Mouse (Mus musculus): Measurements from ENCODE around the gene Galns.
A peak's percentile ranks its signal among the peaks of the same experiment; 100 is the strongest.

Galns gene

DNA sequence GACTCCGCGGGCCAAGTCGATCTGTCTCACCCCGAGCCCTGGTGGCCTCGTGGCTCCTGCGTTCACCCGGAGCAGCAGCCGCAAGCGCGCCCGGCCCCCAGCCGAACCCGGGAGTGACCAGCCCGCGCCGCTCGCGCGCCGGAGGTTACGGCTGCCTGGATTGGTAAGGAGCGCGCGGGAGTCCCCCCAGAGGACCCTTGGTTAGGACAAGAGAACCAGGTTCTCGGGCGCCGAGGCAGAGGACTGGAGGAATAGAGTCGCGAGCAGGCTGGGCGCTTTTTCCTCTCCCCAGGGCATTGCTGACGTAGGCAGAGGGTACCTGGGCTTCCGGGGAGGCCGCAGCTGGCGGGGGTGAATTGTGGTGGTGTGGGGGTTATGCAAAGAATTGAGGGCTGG is 43.2 kb downstream of the Galns start:
- peak; percentile 74 for DNase-seq (ENCODE audit: low read depth, low spot score)

DNA sequence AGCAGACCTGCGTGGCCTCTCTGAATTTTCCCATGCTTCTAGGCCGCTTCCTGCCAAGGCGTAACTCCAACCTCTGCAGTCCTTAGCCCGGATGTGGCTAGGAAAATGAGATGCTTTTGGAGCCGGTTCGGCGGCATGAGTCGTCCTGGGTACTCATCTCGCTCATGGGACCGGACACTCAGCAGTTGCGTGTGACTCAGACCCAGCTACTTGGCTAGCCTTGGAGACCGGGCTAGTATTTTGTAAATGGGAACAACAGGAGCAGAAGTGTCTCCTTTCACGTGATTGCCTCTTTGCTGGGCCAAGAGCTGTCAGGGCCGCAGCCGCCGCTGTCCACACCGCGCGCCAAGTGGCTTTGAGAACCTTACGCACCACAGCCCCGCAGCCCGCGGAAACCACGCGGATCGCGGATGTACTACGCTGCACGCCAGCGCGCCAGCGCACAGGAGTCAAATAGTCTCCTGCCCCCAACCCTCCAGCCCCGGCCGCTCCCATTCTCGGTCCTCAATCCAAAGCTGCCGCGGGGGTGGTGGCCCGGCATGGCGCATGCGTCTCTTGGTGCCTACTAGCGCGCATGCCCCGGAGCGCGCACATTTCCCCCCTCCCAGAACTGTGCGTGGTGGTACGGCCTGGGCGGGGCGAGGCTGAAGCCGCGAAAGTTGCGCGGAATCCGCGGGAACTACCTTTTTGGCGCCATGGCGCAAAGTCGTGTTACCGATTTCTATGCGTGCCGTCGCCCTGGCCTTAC is 43.7 kb downstream of the Galns start, which contains the start of gene Cdt1:
Gene Cdt1 (plus strand): TSS at position 655 of the 748 bp plus-strand sequence.
- peak; percentile 97 for DNase-seq (ENCODE audit: low read depth, low spot score)

DNA sequence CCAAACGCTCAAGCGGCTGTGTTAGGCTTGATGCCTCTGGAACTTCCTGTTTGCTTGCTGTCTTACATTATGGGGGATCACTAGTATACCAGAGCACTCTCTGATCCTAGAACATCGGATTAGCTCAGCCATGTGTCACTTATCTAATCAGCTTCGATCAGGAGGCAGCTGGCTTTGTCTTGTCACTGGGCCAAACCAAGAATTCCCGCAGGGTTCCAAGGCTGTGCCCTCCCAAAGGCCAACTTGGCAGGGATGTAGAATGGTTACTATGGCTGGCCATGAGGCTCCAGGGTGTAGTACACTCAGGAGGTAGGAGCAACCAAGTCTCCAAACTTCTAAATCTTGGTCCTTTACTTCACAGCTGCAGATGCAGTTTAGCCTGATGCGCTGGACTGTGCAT is 44.5 kb downstream of the Galns start:
- no peak for DNase-seq (ENCODE audit: low read depth, low spot score)

DNA sequence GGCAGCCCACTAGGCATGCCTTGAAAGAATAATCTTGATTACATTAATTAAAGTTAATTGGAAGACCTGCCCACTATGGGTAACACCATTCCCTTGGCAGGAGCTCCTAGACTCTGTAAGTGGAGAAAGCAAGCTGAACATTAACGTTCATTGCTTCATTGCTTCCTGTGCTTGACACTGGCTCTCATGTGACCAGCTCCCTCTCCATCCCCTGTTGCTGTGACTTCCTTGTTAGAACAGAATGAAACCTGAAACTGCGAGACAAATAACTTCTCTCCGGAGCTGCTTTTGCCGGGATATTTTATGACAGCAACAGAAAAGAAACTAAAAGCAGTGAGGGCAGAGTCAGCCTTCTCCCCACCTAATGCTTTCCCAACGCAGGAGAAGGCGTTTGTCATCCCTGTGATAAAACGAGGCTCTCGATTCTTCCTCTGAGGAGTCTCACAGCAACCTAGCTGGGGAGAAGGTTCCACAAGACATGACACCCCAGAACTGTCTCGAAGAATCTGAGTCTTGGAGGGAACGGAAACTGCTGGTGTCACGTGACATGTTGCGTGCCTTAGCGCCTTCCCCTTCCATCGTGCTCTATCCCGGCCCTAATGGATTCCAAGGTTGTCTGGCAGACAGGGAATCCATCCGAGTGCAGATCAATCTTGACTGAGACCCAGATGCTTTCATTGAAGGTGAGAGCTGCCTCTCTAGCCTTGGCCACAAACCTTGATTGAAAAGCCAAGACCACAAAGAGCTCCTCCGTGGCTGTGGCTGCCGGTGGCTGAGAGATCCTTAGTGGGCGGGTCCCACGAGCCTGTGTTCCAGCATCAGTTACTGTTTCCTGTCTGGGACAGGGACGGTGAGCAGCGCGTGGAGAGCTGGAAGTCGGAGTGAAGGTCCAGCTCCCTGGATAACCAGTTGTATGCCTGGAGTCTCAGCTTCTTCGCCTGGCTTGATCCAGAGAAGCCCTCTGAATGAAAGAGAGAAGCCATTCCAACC is 46.6 kb downstream of the Galns start:
- no peak for DNase-seq (ENCODE audit: low read depth, low spot score)

DNA sequence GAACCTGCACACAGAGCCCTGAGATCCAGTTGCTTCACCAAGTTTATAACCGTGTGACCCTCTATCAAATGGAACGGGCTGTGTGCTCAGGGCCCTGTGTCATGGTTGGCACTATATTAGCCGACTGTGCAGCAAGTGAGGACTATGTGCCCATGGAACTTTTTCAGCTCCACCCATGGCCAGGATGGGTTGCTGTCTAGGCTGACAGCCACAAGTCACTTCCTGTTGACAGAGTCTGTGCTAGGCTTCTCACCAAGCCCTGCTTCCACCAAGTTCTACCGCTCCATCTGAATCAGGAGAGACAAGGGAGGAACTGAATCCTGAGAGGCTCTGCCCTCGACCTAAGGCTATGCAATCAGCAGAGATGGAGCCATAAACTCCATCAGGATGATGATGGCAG is 50.1 kb downstream of the Galns start:
- peak; percentile 81 for DNase-seq (ENCODE audit: low read depth, low spot score)

DNA sequence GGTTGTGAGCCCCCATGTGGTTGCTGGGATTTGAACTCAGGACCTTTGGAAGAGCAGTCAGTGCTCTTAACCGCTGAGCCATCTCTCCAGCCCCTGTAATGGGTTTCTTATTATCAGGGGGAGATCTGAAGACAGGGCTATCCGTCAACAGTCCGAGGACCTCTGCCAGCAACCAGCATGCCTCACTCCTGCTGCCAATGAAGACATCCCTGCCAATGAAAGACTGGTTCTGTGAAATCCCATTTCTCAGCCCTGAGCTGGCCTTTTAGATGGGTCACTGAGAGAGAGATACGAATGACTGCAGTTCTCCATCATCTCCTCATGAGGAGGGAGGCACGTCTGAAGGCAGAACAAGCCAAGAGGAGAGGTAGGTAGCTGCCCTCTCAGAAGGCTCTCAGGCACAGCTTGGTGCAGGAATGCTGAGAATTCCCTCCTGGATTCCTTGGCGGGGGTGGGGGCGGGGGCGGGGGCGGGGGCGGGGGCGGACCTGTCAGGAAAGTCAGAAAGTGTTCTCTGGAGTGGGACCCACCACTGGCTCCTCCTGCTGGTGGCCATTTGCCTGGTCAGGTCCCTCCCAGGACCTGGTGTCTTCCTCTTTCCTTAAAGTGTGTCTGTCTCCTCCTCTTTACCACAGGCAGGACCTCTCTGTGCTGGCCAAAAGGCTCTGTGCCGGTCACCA is 52.5 kb downstream of the Galns start:
- DNase-seq (ENCODE audit: low read depth, low spot score) = no peak

DNA sequence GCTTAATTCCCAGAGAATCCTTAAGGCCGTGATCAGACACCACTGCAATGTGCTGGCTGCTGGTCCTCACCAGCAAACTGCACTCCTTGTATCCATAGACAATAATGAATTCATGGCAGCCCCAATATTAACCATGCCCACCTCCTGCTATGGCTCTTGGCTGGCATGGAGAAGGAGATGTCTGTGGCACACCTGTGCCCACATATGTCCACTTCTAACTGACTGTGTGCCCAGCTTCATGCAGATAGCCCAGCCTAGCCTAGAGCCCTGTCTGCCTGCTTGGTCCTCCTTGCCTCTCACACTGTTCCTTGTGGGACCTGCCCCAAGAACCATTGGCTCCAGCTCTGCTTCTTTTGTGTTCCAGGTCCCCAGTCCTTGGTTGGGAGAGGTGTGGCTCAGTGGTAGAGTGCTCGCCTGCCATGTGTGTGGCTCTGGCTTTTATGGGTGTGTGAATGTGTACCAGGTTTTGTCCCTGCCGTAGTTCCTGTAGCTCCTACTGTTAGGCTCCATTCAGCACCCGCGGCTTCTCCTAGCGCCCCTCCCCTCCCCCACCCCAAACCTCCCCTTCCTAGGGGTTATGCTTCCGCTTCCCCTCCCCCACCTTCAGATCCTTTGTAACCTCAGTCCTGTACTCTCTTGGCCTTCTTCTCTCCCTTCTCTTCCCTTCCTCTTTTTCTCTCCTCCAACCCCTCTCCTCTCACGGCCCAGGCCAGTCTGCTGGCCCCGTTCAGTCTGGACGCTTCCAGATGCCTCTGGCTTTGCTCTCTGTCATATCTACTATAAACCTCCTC is 53.8 kb downstream of the Galns start:
- peak; percentile 48 for DNase-seq (ENCODE audit: low read depth, low spot score)

DNA sequence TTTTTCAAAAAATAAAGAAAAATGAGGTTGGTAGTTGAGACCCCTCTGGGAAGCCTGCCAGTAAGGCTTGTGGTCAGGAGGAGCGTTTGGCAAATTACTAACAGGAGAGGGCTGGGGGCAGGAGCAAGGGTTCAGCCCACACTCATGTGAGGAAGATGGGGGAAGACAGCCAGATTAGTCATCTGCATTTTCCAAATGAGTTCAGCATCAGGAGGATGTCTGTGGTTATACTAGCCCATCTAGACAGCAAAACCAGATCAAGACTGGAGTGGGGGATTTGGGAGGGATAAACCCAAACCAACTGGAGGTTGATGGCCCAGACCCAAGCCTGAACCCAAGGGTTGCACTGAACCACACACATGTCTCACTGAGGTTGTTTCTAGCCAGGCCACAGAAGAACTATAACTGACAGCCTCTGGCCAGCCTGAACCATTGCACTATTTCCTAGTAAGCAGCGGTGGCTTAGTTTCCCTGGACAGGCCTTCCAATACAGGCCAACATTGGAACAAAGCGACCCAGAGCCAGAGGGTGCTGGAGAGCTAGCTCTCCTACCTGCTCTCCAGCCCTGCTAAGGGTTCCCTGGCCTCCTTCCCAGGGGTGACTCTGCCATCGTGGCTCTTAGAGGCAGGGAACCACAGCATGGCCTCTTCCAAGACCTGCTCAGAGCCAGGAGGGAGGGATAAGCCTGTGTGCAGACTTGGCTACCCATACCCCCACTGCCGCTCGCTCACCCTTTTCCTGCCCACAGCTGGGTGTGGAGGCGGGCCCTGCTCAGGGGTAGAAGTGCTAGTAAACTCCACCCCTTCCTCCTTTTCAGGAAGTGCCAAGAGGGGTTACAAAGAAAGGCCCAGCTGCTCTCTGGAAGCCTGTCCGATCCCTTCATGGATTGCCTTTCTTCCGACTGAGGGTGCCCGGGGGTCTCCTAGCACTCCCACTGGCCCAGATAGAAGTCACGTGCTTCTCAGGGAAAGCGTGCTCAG is 54.9 kb downstream of the Galns start:
- peak; percentile 87 for DNase-seq (ENCODE audit: low read depth, low spot score)

DNA sequence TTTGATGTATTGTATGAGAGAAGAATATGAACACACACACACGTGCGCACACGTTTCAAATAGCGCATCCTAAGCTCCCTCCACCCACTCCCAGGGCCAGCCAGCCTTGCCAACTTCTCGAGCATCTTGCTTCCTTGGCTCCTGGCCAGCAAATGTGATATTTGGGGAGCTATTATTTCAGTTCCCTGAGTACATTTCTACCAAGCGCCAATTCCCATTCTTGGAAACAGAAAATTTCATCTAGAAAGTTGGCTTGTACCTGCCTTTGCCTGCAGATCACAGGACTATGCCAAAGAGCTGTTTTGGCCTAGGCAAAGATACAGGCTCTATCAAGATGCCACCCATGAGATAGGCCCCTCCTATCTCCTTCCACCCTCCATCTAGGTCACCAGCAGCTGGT is 56.5 kb downstream of the Galns start:
- DNase-seq (ENCODE audit: low read depth, low spot score) = no peak

DNA sequence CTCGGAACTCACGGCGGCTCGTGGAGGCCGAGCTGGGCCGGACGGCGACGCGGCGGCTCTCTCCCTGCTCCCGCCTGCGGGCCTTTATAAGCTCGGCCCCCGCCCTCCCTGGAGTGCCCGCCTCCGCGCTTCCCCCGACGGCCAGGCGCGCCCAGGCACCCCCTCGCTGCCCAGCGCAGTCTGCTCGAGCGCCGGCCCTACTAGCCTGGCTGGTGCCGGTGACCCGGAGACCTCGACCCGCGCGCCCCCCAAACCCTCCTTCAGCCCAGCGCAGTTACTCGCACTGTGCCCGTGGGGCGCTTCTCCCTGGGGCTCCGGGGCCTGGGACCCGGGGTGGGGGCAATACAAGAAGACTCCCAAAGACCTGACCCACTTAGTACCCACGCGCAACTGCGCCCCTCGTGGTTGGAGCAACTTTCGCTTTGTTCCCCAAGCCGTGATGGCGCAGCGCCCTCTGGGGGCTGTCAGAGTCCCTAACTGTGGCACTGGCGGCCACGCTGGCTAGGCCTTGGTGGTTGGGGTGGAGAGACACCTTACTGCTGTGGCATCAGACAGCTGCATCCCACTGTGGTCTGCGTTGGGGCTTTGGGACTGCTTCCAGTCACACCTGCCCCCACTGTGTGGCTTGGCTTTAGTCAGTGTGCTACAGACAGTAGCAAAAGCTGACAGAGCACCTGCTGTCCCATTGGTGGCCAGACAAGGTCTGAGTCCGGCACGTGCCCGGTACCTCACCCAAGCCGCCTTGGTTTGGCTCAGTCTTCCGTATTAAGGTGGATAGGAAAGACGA is 59.8 kb downstream of the Galns start, which contains the start of gene Piezo1:
Gene Piezo1 (minus strand): TSS at position 65 of the 787 bp plus-strand sequence.
- peak; percentile 97 for DNase-seq (ENCODE audit: low read depth, low spot score)

DNA sequence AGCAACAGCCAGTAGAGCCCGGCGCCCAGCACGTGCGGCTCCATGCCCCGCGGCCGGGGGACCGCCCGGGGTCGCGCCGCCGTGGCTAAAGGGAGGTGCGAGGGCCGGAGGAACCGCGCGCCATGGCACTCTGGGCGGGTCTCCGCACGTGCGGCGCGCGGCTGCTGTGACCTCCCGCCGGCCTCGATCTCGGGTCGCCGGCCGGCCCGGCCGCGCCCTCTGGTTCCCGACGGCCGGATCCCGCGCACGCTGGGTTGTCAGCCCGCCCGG is 60.3 kb downstream of the Galns start:
- DNase-seq (ENCODE audit: low read depth, low spot score) = no peak

DNA sequence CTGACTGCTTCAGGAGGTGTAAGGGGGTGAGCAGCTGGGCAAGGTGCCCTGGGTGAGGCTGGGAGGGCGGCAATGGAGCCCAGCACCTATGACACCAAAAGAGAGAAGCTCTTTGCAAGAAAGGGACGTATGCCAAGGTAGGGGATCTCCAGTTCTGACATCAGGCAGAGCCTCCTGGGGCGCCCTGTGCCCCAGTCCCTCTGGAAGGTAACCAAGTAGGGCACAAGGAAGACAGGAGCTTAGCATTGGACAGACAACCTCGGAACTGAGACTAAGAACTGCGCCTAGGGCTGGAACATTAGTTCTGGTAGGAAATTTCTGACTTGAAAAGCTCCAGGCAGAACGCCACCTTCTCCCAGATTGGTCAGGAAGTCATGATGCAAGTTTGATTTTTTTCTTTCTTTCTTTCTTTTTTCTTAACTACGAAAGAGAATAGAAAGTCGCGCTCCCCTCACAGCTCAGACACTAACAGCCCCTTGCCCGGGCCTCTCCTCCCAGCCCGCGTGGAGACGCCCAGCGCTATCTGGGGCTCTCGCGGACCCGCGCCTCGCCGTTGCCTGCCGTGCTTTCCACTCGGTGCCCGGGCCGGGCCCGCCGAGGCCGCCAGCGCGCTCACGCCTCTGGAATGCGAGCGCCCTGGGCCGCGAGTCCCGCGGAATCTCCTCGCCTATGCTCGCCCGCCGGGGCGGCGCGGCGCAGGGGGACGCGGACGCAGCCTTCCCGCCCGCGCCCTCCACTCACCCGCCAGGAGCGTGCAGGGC is 60.8 kb downstream of the Galns start:
- peak; percentile 63 for DNase-seq (ENCODE audit: low read depth, low spot score)

DNA sequence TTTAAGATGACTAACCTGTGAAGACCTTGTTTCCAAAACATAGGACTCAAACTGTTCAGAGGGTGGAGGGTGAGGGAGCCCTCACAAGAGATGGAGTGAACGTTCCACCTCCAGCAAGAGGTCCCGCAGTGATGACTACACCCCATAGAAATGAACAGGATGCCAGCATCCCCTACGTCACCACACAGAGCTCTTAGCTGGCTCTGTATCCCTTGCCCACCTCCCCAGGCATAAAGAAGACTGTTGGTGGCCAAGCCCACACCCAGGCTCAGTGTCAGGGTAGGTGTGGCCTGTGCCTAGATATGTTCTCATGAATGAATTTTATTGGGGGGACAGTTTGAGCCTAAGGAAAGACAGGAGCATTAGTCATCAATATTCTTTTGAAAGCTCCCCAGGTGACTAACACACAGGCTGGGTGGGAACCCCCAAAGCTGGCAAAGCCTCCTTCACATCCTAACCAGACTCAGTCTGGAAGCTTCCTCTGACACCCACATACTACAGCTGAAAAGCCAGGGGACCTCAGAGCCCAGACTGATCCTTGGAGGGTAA is 62.3 kb downstream of the Galns start:
- peak; percentile 65 for DNase-seq (ENCODE audit: low read depth, low spot score)

DNA sequence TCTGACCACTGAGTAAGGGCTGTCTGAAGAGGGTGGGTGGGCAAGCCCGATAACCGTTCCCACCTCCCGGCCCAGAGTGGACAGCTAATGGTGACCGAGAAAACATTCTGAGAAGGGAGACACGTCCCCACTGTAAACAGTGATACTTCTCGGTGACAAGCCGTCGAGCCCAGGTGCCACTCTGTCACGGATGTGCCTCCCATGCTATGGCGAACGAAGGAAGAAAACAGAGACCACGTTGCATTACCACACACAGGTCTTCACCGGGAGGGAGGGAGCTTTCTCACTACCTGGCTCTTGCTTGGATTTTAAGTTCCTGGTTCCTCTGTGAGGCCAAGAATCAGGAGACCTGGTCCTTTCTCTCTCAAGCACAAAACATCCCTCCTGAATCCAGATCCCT is 62.9 kb downstream of the Galns start:
- peak; percentile 48 for DNase-seq (ENCODE audit: low read depth, low spot score)

DNA sequence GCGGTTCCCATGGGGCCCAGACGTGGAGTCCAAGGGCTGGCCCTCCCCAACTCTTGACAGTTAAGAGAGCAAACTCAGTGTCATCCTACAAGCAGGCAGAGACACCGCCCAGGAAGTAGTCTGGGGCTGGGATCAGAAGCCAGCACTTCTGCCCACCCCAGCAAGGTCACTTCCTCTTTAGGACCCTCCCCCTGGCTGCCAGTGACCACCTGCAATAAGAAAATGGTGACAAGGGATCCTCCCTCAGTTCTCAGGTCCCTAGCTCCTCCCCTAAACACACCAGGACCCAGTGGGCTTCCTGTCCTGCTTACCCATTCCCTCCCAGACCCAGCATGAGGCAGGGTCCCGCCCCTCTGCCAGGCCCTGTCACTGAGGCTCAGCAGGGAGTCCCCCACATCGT is 63.4 kb downstream of the Galns start:
- peak; percentile 79 for DNase-seq (ENCODE audit: low read depth, low spot score)

DNA sequence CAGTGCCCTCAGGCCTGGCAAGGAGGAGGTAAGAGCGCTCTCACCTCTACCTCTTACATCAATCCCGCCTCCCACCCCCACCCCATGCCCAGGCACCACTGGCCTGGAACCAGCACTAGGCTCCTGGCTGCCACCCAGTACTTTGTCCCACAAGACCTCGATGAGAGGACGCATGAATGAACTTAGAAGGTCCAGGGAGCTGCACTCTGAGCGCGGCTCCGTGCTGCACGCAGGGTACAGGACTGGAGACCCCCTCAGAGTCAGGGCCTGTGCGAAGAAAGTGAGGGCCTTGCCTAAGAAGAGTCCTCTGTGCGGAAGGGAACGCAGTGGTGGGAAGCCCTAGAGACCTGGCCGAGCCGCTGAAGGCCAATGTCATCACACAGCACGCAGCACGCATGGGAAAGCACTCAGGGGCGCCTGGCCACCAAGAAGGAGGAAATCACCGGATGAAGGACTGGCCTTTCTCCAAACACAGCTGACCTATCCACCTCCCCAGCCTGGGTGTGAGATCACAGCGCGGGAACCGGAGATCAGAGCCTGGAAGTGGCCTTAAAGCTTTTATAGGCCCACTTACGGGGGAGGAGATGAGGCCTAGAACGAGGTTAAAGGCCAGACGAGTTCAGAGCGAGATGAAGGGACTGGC is 64.3 kb downstream of the Galns start:
- DNase-seq (ENCODE audit: low read depth, low spot score) = no peak

DNA sequence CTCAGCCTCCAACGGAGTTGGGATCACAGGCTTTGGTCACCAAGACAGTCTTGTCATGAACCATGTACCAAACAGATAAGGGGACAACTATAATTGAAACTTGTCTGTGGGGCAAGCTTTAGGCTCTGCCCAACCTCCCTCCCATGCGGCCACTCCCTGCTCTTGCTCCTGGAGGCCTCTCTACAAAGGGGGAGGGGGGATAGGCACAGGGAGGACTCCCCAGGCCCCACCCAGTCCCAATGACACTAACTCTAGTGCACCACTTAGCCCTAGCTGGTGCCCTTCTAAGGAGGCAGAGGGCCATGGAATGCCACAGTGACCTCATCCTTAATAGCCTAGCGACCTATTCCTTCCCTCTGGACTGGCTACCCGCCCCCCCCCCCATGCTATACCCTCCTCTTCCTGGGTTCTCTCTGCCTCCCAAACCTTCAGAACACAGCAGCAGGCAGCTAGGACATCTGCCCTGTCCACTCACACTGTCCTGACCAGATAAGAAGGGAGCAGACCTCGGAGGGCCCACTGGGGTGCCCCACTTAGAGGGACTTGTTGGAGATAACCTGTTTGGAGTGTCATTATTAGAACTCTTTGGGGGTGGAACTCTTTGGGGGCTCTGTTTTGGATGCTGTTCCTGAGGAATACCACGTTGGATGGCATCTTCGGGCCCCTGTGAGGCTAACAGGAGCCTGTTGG is 65.1 kb downstream of the Galns start:
- DNase-seq (ENCODE audit: low read depth, low spot score) = no peak
